Mouse (Mus musculus): Measurements from ENCODE around the gene Acot13. TPM values are rescaled to one million over a fixed set of nuclear protein-coding genes. Genes with fewer than 3 reads are reported as not detected.
"Not testable (repeated sequence)": the region's sequence is repeated elsewhere in the genome, so short reads cannot be mapped to it uniquely, and the experiment has no call there.

Acot13 gene
- total RNA-seq (2014; fragmentation: Nextera tagmentation), result 39.4 and 69.5 TPM in 2 replicates
- 80.5 and 87.5 TPM in 2 replicates for total RNA-seq (2017)

GRCm38 (mm10) chr13:24831353-24832130 is at the start of gene Acot13, which contains the start of gene Tdp2:
Gene Acot13 (minus strand): TSS chr13:24831540.
Gene Tdp2 (plus strand): TSS chr13:24831679.
- peak; percentile 93 for ATAC-seq (replicated peaks; ENCODE audit: low FRiP score, low TSS enrichment, poor library complexity, severe bottlenecking)

- no peak for ATAC-seq (replicated peaks; ENCODE audit: low FRiP score, low TSS enrichment, poor library complexity, severe bottlenecking)
Measured at GRCm38 (mm10) chr13:24880704-24881103, 49.4 kb upstream of the Acot13 start.

GRCm38 (mm10) chr13:24880208-24880607 is 48.9 kb upstream of the Acot13 start:
- ATAC-seq (replicated peaks; ENCODE audit: low FRiP score, low TSS enrichment, poor library complexity, severe bottlenecking), result no peak

GRCm38 (mm10) chr13:24879359-24880040 is 48.2 kb upstream of the Acot13 start:
- no peak for ATAC-seq (replicated peaks; ENCODE audit: low FRiP score, low TSS enrichment, poor library complexity, severe bottlenecking)

- no peak for ATAC-seq (replicated peaks; ENCODE audit: low FRiP score, low TSS enrichment, poor library complexity, severe bottlenecking)
Measured at GRCm38 (mm10) chr13:24868233-24868632, 36.9 kb upstream of the Acot13 start.

GRCm38 (mm10) chr13:24867789-24868188 is 36.4 kb upstream of the Acot13 start:
- no peak for ATAC-seq (replicated peaks; ENCODE audit: low FRiP score, low TSS enrichment, poor library complexity, severe bottlenecking)

- no peak for ATAC-seq (replicated peaks; ENCODE audit: low FRiP score, low TSS enrichment, poor library complexity, severe bottlenecking)
Measured at GRCm38 (mm10) chr13:24866430-24867402, 35.4 kb upstream of the Acot13 start.

GRCm38 (mm10) chr13:24862520-24862919 is 31.2 kb upstream of the Acot13 start:
- ATAC-seq (replicated peaks; ENCODE audit: low FRiP score, low TSS enrichment, poor library complexity, severe bottlenecking), result peak; percentile 78

GRCm38 (mm10) chr13:24862021-24862420 is 30.7 kb upstream of the Acot13 start:
- no peak for ATAC-seq (replicated peaks; ENCODE audit: low FRiP score, low TSS enrichment, poor library complexity, severe bottlenecking)

- ATAC-seq (replicated peaks; ENCODE audit: low FRiP score, low TSS enrichment, poor library complexity, severe bottlenecking), result no peak
Measured at GRCm38 (mm10) chr13:24861084-24861483, 29.7 kb upstream of the Acot13 start.

GRCm38 (mm10) chr13:24859115-24859514 is 27.8 kb upstream of the Acot13 start:
- ATAC-seq (replicated peaks; ENCODE audit: low FRiP score, low TSS enrichment, poor library complexity, severe bottlenecking), result no peak

- no peak for ATAC-seq (replicated peaks; ENCODE audit: low FRiP score, low TSS enrichment, poor library complexity, severe bottlenecking)
Measured at GRCm38 (mm10) chr13:24852570-24852969, 21.2 kb upstream of the Acot13 start.

- ATAC-seq (replicated peaks; ENCODE audit: low FRiP score, low TSS enrichment, poor library complexity, severe bottlenecking), result no peak
Measured at GRCm38 (mm10) chr13:24851989-24852388, 20.6 kb upstream of the Acot13 start.

- ATAC-seq (replicated peaks; ENCODE audit: low FRiP score, low TSS enrichment, poor library complexity, severe bottlenecking), result no peak
Measured at GRCm38 (mm10) chr13:24849318-24849717, 18.0 kb upstream of the Acot13 start.

- ATAC-seq (replicated peaks; ENCODE audit: low FRiP score, low TSS enrichment, poor library complexity, severe bottlenecking), result peak; percentile 74
Measured at GRCm38 (mm10) chr13:24844983-24845955, 13.9 kb upstream of the Acot13 start, which contains the start of gene D130043K22Rik. Gene D130043K22Rik (plus strand): TSS chr13:24845135.

GRCm38 (mm10) chr13:24841702-24842101 is 10.4 kb upstream of the Acot13 start:
- ATAC-seq (replicated peaks; ENCODE audit: low FRiP score, low TSS enrichment, poor library complexity, severe bottlenecking), result no peak

GRCm38 (mm10) chr13:24839831-24840230 is 8.5 kb upstream of the Acot13 start:
- ATAC-seq (replicated peaks; ENCODE audit: low FRiP score, low TSS enrichment, poor library complexity, severe bottlenecking), result no peak

- not testable (repeated sequence) for ATAC-seq (replicated peaks; ENCODE audit: low FRiP score, low TSS enrichment, poor library complexity, severe bottlenecking)
Measured at GRCm38 (mm10) chr13:24837765-24838164, 6.4 kb upstream of the Acot13 start.
